Mouse (Mus musculus) naive thymus-derived CD4-positive, alpha-beta T cell, adult 2 months (primary cell): ENCODE data around the gene Alb.

Experiments used
- DNase-seq: peaks from one replicate; pipeline ENCODE4 v3.0.0-alpha.2; 2011; ENCODE audit warnings: low read depth

The Alb gene

DNA sequence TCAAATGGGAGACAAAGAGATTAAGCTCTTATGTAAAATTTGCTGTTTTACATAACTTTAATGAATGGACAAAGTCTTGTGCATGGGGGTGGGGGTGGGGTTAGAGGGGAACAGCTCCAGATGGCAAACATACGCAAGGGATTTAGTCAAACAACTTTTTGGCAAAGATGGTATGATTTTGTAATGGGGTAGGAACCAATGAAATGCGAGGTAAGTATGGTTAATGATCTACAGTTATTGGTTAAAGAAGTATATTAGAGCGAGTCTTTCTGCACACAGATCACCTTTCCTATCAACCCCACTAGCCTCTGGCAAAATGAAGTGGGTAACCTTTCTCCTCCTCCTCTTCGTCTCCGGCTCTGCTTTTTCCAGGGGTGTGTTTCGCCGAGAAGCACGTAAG is at the start of gene Alb:
Gene Alb, plus strand, starts transcription at position 279 of the 400 bp plus-strand sequence.
- no peak for DNase-seq

DNA sequence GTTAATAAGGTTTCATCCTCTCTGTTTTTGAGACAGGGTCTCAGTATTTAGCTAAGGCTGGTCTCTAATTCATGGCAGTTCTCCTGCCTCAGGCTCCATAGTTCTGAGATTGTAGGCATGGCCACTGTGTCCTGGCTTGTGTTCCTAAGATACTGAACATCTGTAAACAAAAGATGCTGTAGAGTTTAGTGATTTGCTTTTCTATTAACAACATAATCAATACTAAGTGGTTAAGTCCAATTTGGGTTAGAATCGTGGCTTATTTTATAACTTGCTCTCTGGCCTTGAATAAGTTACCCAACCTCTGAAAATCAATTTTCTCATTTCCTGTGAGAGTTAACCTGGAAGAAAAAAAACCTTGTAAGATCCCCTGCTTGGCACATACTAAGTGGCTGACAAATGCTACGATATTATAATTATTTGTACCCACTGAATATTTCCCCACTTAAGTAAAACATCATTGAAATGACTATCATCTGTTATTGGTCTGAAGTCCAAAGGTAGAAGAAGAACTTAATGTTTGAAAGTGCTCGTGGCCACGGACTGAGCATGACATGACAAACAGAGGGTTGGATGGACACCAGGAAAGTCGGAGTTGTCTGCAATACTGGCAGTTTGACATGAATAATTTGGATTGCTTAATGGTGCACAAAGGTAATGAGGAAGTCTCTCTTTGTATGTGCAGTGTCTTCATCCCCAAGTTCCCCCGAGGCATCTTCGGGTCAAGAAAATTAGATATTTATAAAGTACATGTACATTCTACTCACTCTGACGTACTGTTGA is 46.4 kb upstream of the Alb start:
- no peak for DNase-seq

- no peak for DNase-seq
Measured at GRCm38 (mm10) chr5:90414925-90415295, 45.8 kb upstream of the Alb start.

DNA sequence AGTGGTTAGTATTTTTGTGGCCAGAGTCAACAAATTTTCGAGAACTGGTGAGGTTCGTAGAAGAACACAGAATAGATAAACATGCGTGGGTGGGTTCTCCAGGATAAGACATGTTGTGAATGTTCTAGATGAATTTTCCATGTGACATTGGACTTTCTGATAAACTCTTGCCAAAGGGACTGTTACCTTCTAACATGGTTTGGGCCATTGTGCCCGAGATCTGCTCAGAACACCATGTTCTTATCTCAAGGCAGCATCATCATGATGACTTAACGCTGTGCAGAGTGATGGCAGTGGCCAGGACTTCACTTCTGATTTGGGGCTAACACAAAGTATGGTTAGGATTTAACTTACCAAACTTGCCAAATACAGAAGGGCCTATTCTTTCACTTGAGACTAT is 36.1 kb upstream of the Alb start:
- no peak for DNase-seq

GRCm38 (mm10) chr5:90425191-90425590 is 35.5 kb upstream of the Alb start:
- DNase-seq = no peak

- DNase-seq = no peak
Measured at GRCm38 (mm10) chr5:90431053-90431452, 29.6 kb upstream of the Alb start.

- DNase-seq = no peak
Measured at GRCm38 (mm10) chr5:90439157-90439556, 21.5 kb upstream of the Alb start.

DNA sequence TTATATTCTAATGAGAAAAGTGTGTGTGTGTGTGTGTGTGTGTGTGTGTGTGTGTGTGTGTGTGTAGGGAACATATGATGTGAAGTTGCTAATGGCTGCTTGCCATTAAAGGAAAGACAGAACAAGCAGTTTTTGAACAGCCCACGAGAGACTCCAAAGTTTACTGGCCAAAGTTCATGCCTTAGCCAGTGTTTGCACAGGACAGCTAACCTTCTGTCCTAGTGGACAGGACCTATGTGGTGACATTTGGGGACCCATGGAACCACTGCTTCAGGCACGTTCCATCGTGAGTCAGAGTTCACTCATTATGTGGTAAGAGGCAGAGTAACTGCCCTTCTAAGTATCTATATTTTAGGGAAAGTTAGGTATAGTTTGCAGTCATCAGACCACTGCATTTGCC is 13.1 kb upstream of the Alb start:
- DNase-seq = no peak

GRCm38 (mm10) chr5:90449961-90450360 is 10.7 kb upstream of the Alb start:
- DNase-seq = no peak

- DNase-seq = peak; percentile 60
Measured at GRCm38 (mm10) chr5:90452711-90453110, 8.0 kb upstream of the Alb start.

GRCm38 (mm10) chr5:90457241-90457640 is 3.5 kb upstream of the Alb start:
- DNase-seq = no peak

- DNase-seq = no peak
Measured at GRCm38 (mm10) chr5:90458727-90459126, 2.0 kb upstream of the Alb start.

GRCm38 (mm10) chr5:90466806-90467205 is 6.1 kb downstream of the Alb start:
- DNase-seq = no peak

DNA sequence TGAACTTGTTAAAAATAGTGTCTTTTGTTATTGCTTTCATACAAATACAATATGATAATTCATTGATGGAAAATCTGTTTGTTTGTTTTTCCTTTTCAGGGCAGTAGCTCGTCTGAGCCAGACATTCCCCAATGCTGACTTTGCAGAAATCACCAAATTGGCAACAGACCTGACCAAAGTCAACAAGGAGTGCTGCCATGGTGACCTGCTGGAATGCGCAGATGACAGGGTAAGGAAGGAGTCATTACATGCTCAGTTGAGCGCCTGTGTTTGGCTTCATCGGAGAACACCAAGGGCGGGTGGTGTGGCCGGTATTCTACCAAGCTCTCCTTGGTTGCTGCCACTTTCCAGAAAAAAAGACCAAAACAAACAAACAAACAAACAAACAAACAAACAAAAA is 6.5 kb downstream of the Alb start:
- DNase-seq = no peak

DNA sequence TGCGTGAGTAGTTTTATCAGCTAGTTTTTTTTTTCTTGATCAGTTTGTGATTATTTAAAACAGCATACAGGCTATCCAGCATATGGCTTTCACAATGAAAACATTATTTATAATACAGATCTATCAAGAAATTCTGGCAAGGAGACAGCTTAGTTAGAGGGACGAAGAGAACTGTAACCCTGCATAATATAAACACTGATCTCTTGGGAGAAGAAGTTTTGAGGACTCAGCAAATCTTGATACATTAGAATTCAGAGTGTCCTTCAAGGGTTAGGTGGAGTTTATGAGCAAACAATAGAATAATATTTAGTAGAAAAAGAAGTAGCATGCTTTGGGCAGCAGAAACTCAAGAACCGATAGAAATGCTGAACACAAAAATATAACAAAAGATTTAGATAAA is 10.1 kb downstream of the Alb start:
- no peak for DNase-seq

DNA sequence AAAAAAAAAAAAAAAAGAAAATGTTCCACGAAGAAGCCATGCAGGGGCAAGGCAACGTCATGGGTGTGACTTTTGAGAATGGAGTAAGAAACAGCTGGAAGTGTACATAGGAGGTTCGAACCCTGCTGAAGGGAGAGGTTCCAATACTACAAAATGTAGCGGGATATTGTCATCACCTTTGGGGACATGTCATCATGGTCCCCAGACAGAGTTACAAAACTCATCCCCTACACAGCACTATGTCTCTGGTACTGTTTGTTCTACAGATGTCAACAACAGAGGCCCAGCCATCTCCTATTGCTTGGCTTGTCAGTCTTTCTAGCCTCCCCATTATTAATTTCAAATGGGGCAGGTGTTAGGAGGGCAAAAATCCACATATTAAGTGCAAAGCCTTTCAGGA is 13.2 kb downstream of the Alb start:
- DNase-seq = no peak

- no peak for DNase-seq
Measured at GRCm38 (mm10) chr5:90474369-90474768, 13.7 kb downstream of the Alb start.

- no peak for DNase-seq
Measured at GRCm38 (mm10) chr5:90476741-90477140, 16.0 kb downstream of the Alb start.

DNA sequence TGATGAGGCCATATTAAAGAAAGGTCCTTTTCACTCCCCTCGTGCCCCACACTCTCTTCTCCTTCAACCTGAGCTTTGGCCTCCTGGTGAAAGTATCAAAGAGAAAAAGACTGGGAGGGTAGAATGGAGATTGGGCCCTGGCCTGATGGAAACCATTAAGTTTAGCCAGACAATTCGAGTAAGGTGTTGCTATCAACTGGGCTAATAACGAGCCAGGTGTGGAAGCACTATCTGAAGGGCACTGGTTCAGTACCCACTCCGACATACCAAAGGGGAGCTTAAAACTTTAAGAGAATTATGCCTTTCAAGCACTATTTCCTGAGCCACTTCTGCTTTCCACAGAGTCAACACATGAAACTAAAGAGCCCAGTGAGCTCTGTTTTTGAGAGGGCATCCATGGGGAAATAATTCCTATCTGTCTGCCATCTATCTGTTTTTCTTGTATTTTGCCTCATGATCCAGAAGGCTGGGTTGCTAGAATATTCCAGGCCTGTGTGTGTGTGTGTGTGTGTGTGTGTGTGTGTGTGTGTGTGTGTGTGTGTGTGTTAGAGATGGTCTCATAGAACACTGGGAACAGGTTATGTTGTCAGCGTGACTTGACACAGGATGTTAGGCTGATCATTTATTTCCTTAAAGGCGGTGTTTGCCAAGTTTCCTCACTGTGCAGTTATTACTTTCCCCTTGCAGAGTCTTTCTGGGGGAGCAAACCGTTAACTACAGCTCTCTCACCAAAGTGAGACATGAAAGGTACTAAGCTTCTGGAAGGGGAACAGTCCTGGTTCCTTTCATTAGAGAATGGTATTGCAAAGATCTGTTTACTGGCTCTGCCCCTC is 16.8 kb downstream of the Alb start:
- no peak for DNase-seq

- no peak for DNase-seq
Measured at GRCm38 (mm10) chr5:90478886-90479285, 18.2 kb downstream of the Alb start.

- no peak for DNase-seq
Measured at GRCm38 (mm10) chr5:90485597-90485996, 24.9 kb downstream of the Alb start.

DNA sequence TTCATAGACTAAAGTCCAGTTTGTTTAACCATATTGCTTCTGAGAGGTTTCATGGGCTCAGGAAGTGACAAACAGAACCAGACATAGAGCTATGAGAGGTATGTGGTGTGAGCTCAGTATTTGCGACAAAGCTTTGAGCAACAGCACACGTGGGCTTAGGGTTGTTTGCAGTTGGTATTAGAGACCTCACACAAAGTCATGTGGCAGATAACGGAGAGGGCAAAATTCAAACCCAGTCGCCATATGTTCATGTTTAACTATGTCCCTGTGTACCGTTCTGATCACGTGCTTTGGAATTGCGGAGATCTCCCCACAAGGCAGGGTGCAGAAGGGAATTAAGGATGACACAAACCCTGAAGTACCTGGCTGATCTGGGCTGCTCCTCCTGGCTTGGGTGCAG is 27.6 kb downstream of the Alb start:
- DNase-seq = no peak

GRCm38 (mm10) chr5:90490518-90490917 is 29.8 kb downstream of the Alb start, which contains the start of gene Afp:
Gene Afp (plus strand): TSS chr5:90490737.
- DNase-seq = no peak
